Mouse (Mus musculus) thymus, adult 2 months (tissue): Measurements from ENCODE around the gene Ppara. TPM values are rescaled to one million over a fixed set of nuclear protein-coding genes. Genes with fewer than 3 reads are reported as not detected.

Experiments
- DNase-seq: peaks from one replicate; pipeline ENCODE4 v3.0.0; 2021
- H3K27ac ChIP-seq: fragments of 200-500 bp; 2 replicates; pipeline ENCODE4 v1.5.1; 2012; ENCODE audit warnings: low read length, control low read depth; ENCODE audit not compliant: control insufficient read depth, insufficient read depth
- H3K27me3 ChIP-seq: fragments of 200-500 bp; 2 replicates; pipeline ENCODE4 v1.6.1; 2012; ENCODE audit warnings: mild to moderate bottlenecking, low read length, moderate library complexity, mixed read lengths; ENCODE audit not compliant: control insufficient read depth, insufficient read depth
- H3K36me3 ChIP-seq: fragments of 200-500 bp; 2 replicates; pipeline ENCODE4 v1.6.1; 2012; ENCODE audit warnings: mild to moderate bottlenecking, low read length, moderate library complexity; ENCODE audit not compliant: control insufficient read depth, insufficient read depth
- H3K4me1 ChIP-seq: fragments of 200-500 bp; replicated peaks from 2 replicates; pipeline ENCODE4 v1.6.1; 2012; ENCODE audit warnings: low read length; ENCODE audit not compliant: control insufficient read depth, insufficient read depth
- H3K4me3 ChIP-seq: fragments of 200-500 bp; 2 replicates; pipeline ENCODE4 v1.5.1; 2012; ENCODE audit warnings: mild to moderate bottlenecking, low read length, control low read depth, moderate library complexity; ENCODE audit not compliant: control insufficient read depth, insufficient read depth
- CTCF ChIP-seq: fragments of 200-500 bp; IDR thresholded peaks from 2 replicates; pipeline ENCODE4 v1.5.1; 2012; ENCODE audit warnings: mild to moderate bottlenecking, control low read depth, low read length, moderate library complexity, borderline replicate concordance; ENCODE audit not compliant: control insufficient read depth, poor library complexity, insufficient read depth; ENCODE audit errors: extremely low read depth
- POLR2A ChIP-seq: fragments of 200-500 bp; IDR thresholded peaks from 2 replicates; pipeline ENCODE4 v1.6.1; 2012; ENCODE audit warnings: mild to moderate bottlenecking, low read length, control low read depth, moderate library complexity; ENCODE audit not compliant: control insufficient read depth, poor library complexity, insufficient read depth; ENCODE audit errors: extremely low read depth
- WGBS: fragments of 180-500 bp; shearing (Covaris S2); methylation state at CpG from one replicate; pipeline ENCODE4 v1.1.7; 2018; 5-methylcytosine and 5-hydroxymethylcytosine counted together
- polyA plus RNA-seq: library from polyadenylated mRNA; depleted of rRNA; stranded (reverse); fragments of >200 nt; gene quantifications from 2 replicates; pipeline ENCODE4 v1.2.3, GENCODE M21; 2012

The Ppara gene
- polyA plus RNA-seq, 1 experiment: 1.9 TPM

DNA sequence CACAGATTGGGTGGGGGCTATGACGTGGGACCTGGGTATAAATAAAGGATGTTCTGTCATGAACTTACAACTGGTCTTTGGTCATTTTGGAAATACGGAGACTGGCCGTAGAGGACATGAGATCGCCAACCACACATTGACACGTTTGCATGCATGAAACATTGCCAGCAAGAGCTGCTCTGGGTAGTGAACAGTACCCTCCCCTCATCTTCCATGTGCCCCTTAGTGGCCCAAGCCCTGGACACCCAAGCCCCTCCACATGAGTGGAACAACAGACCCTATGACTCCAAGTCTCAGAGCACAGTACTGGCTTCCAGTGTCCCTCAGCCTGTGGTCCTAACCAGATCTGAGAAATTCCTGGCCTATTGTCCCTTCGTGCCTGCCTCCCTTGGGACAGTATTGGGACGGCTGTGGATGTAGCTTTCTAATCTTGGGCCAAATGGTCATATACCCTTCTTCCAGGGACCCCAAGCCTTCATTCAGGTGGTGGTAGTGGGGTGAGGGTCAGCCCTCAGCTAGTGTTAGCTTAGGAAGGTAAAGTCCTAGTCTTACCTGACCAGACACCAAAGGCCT lies 27.2 kb upstream of the Ppara start:
- Histone ChIP-seq H3K36me3 (peaks cover 27% of the 10 kb centered on the region), H3K4me3 (no peak overlapping the region), H3K27me3 (no peaks in the 10 kb centered on the region), H3K4me1 (no peaks in the 10 kb centered on the region; the same call in 1 of the 2 replicates), H3K27ac (no peak overlapping the region)
- no peak for DNase-seq
- no peak for TF ChIP-seq POLR2A
- TF ChIP-seq CTCF: no peak
- WGBS: 97% methylated on average over 7 of the region's 7 CpGs

DNA sequence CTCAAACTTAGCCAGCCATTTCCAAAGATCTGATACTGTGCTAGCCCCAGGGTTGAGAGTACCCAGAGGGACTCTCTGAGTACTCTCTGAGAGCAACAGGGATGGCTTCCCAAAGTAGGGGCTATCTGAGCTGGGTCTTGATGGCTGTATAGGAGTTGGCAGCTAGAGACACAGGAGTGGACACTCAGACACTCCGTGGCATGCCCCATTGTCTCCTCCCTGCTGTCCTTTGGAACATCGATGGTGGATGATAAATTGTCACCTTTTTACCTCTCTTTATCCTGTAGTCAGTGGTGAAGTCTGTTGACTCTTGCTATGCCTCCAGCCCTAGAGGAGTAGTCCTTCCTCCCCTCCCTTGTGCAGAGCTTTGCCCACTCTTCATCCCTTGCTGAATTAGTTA lies 26.6 kb upstream of the Ppara start:
- Histone ChIP-seq H3K27ac (no peak overlapping the region), H3K36me3 (peaks cover 22% of the 10 kb centered on the region), H3K4me3 (no peak overlapping the region), H3K27me3 (no peaks in the 10 kb centered on the region), H3K4me1 (no peaks in the 10 kb centered on the region; the same call in 1 of the 2 replicates)
- TF ChIP-seq CTCF: no peak
- no peak for TF ChIP-seq POLR2A
- WGBS: 91% methylated on average over 2 of the region's 2 CpGs
- DNase-seq: no peak

DNA sequence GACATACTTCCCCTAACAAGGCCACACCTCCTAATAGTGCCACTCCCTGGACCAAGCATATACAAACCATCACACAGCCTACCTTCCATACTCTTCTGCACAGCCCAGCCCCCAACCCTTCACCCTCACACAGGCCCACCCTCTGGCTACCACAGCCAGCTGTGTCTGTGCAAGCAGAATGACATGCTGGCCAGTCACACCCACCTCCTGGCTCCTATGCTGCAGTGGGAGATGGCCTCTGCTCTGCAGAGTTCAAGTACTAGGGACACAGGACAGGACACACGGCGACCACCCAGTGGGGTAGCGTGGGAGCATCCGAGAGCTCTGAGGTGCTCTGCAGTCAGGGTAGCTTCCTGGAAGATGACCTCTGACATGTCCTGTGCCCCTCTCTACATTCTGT lies 25.9 kb upstream of the Ppara start:
- Histone ChIP-seq H3K27ac (no peak overlapping the region), H3K4me3 (no peak overlapping the region), H3K36me3 (peaks cover 16% of the 10 kb centered on the region), H3K27me3 (no peaks in the 10 kb centered on the region), H3K4me1 (no peaks in the 10 kb centered on the region; the same call in 1 of the 2 replicates)
- no peak for TF ChIP-seq POLR2A
- TF ChIP-seq CTCF: no peak
- WGBS: 87% methylated on average over 4 of the region's 4 CpGs
- no peak for DNase-seq

DNA sequence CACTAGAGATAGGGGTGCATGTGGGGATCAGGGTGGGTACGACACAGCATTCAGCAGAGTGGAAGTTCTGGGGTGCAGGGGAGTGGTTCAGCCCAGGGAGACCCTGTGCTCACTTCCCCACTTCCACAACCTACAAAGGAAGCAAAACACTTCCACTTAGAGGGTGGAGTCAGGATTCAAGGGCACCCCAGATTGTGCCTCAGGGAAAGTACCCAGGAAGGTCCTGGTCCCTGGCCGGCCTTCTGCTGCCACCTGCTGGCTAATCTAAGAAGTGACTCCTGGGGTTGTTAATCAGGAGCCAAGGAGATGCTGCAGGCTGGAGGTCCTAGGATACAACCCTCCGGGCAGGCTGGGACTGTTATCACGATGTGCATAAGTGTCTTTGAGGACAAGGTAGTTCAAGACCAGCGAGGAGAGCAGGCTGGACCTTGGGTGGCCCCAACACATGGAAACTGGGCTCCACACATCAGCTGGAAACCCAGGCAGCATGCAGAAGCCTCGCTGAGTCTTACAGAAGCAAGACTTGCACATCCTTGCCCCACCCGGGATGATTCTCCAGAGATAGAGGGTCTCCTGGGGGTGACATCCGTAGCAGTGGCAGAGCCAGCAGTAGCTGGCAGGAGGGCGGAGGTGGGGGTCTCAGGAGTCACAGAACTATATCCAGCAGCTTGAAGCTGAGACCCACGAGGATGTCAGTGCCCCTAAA lies 25.4 kb upstream of the Ppara start:
- Histone ChIP-seq H3K36me3 (peaks cover 11% of the 10 kb centered on the region), H3K27me3 (no peaks in the 10 kb centered on the region), H3K4me3 (no peak overlapping the region), H3K4me1 (no peaks in the 10 kb centered on the region), H3K27ac (no peak overlapping the region)
- peak; percentile 79 for DNase-seq
- 32% methylated on average over 10 of the region's 10 CpGs for WGBS
- TF ChIP-seq CTCF (peak; percentile 90), POLR2A (no peak)

DNA sequence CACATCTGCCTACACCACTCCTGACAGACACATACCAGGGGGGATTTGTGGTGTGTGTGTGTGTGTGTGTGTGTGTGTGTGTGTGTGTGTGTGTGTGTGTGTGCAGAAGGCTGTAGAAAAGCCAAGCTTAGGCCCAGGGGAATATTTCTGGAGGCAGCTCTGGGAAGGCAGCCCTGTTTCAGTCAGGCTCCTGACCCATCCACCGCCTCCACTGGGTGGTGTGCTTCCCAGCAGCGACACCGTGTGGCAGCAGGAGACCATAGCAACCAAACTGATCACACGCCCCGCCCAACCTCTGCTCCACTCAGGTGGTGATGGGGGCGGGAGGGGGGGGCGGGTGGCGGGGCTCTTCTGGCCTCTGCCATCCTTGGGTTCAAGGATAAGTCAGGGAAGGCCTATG lies 24.6 kb upstream of the Ppara start:
- no peaks in the 10 kb centered on the region for H3K27me3 ChIP-seq
- no peak overlapping the region for H3K27ac ChIP-seq
- no peak overlapping the region for H3K4me3 ChIP-seq
- TF ChIP-seq CTCF (peak; percentile 92), POLR2A (no peak)
- H3K36me3 ChIP-seq: peaks cover 3% of the 10 kb centered on the region
- H3K4me1 ChIP-seq: no peaks in the 10 kb centered on the region
- WGBS: 0% methylated on average over 5 of the region's 8 CpGs
- DNase-seq: peak; percentile 77

DNA sequence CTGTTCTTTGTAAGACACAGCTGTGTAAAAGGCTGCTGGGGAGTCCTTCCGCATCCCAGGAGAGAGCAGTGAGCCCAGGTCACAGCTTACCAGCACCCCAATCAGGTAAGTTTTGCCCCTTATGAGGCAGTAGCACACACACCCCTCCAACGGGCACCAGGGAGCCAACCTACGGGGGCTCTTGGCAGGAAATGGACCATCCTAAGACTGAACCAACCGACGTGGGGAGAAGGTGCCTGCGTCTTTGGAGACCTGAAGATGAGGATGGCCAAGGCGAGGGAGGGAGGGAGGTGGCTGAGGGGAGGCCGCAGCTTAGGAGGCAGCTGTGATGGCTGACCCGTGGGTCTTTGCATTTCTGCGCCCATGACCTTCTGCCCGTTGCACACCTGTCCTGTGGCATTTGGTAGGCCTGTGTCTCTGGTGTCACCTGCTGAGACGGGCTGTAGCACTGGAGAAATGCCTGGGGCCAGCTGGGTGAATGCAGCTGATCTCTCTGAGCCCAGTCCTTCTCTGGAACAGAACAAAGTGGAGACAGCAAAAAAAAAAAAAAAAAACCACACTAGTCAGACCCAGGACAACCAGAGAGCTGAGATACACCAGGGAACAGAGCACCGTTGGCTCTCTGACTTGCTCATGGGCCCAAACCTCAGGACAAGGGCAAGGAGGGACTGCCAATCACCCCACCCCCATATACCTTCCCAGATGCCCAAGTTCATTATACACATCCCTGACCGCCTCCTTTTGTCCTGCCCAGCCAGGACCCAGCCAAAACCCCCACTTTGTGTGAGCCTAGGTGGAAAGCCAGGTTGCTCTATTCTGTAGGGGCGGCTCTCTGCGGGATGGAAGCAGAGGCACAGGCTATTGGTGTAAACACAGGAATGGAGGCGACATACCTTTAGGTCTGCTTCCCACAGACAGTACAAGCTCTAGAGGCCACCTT lies 23.9 kb upstream of the Ppara start:
- Histone ChIP-seq H3K4me3 (no peak overlapping the region), H3K36me3 (no peaks in the 10 kb centered on the region), H3K27ac (no peak overlapping the region), H3K4me1 (no peaks in the 10 kb centered on the region), H3K27me3 (no peaks in the 10 kb centered on the region)
- 81% methylated on average over 17 of the region's 17 CpGs for WGBS
- TF ChIP-seq POLR2A: no peak
- TF ChIP-seq CTCF: no peak
- no peak for DNase-seq
